Mouse (Mus musculus): Measurements from ENCODE around the gene Prlr. TPM values are rescaled to one million over a fixed set of nuclear protein-coding genes. Genes with fewer than 3 reads are reported as not detected.

The Prlr gene
- polyA plus RNA-seq, 1 experiment from 2014 or later, result 0.33 TPM

GRCm38 (mm10) chr15:10375404-10375803, 198.4 kb downstream of the Prlr start:
- WGBS, result 37% methylated on average over 3 of the region's 3 CpGs
- Histone ChIP-seq H3K27me3 (replicated peaks; ENCODE audit: control insufficient read depth, insufficient read depth, low read length) (no peaks in the 10 kb centered on the region), H3K36me3 (ENCODE audit: control insufficient read depth, insufficient read depth, low read length) (no peaks in the 10 kb centered on the region), H3K4me3 (ENCODE audit: low read depth, low read length) (no peak overlapping the region), H3K27ac (ENCODE audit: low read depth, low read length) (no peak overlapping the region), H3K9ac (ENCODE audit: low read depth, low read length) (no peak overlapping the region), H3K4me1 (replicated peaks; ENCODE audit: control insufficient read depth, insufficient read depth, low read length) (no peaks in the 10 kb centered on the region), H3K4me2 (no peak overlapping the region), H3K9me3 (ENCODE audit: control insufficient read depth, low read length) (no peaks in the 10 kb centered on the region)
- ATAC-seq (replicated peaks; ENCODE audit: low FRiP score) (no peak), DNase-seq (ENCODE audit: low spot score) (no peak)

GRCm38 (mm10) chr15:10378338-10378959, 201.4 kb downstream of the Prlr start:
- 76% methylated on average over 4 of the region's 4 CpGs for WGBS

GRCm38 (mm10) chr15:10379757-10380458, 202.9 kb downstream of the Prlr start:
- H3K4me2 ChIP-seq, result no peak overlapping the region
- H3K27me3 ChIP-seq (replicated peaks; ENCODE audit: control insufficient read depth, insufficient read depth, low read length), result no peaks in the 10 kb centered on the region
- no peak overlapping the region for H3K4me3 ChIP-seq (ENCODE audit: low read depth, low read length)
- H3K4me1 ChIP-seq (replicated peaks; ENCODE audit: control insufficient read depth, insufficient read depth, low read length), result no peaks in the 10 kb centered on the region
- 83% methylated on average over 3 of the region's 3 CpGs for WGBS
- no peaks in the 10 kb centered on the region for H3K9me3 ChIP-seq (ENCODE audit: control insufficient read depth, low read length)
- no peak overlapping the region for H3K27ac ChIP-seq (ENCODE audit: low read depth, low read length)
- ATAC-seq (replicated peaks; ENCODE audit: low FRiP score) (no peak), DNase-seq (ENCODE audit: low spot score) (no peak)
- no peaks in the 10 kb centered on the region for H3K36me3 ChIP-seq (ENCODE audit: control insufficient read depth, insufficient read depth, low read length)
- no peak overlapping the region for H3K9ac ChIP-seq (ENCODE audit: low read depth, low read length)

More at GRCm38 (mm10) chr15:10378338-10378959, 201.4 kb downstream of the Prlr start:
- no peaks in the 10 kb centered on the region for H3K27me3 ChIP-seq (replicated peaks; ENCODE audit: control insufficient read depth, insufficient read depth, low read length)
- H3K9me3 ChIP-seq (ENCODE audit: control insufficient read depth, low read length), result no peaks in the 10 kb centered on the region
- no peak overlapping the region for H3K27ac ChIP-seq (ENCODE audit: low read depth, low read length)
- DNase-seq (ENCODE audit: low spot score) (no peak), ATAC-seq (replicated peaks; ENCODE audit: low FRiP score) (no peak)
- no peaks in the 10 kb centered on the region for H3K4me1 ChIP-seq (replicated peaks; ENCODE audit: control insufficient read depth, insufficient read depth, low read length)
- no peak overlapping the region for H3K9ac ChIP-seq (ENCODE audit: low read depth, low read length)
- H3K4me2 ChIP-seq, result no peak overlapping the region
- H3K4me3 ChIP-seq (ENCODE audit: low read depth, low read length), result no peak overlapping the region
- no peaks in the 10 kb centered on the region for H3K36me3 ChIP-seq (ENCODE audit: control insufficient read depth, insufficient read depth, low read length)

- WGBS, result 73% methylated on average over 2 of the region's 2 CpGs
- ATAC-seq (replicated peaks; ENCODE audit: low FRiP score), result no peak
Measured at GRCm38 (mm10) chr15:10387263-10387662, 210.2 kb downstream of the Prlr start.

More at GRCm38 (mm10) chr15:10387263-10387662, 210.2 kb downstream of the Prlr start:
- H3K36me3 ChIP-seq (ENCODE audit: control insufficient read depth, insufficient read depth, low read length), result no peaks in the 10 kb centered on the region
- no peak overlapping the region for H3K4me3 ChIP-seq (ENCODE audit: low read depth, low read length)
- H3K27me3 ChIP-seq (replicated peaks; ENCODE audit: control insufficient read depth, insufficient read depth, low read length), result no peaks in the 10 kb centered on the region
- no peaks in the 10 kb centered on the region for H3K9me3 ChIP-seq (ENCODE audit: control insufficient read depth, low read length)
- H3K27ac ChIP-seq (ENCODE audit: low read depth, low read length), result no peak overlapping the region
- no peak for DNase-seq (ENCODE audit: low spot score)
- no peaks in the 10 kb centered on the region for H3K4me1 ChIP-seq (replicated peaks; ENCODE audit: control insufficient read depth, insufficient read depth, low read length)
- no peak overlapping the region for H3K4me2 ChIP-seq
- H3K9ac ChIP-seq (ENCODE audit: low read depth, low read length), result no peak overlapping the region

Other genes with a start within 250 kb of the Prlr start
- not detected in 2 replicates for gene Gm21973, start 148.1 kb downstream of the Prlr start, polyA plus RNA-seq (2014; fragmentation: Nextera tagmentation; extraction: Ambion mirVana)
- gene Agxt2, start 181.3 kb downstream of the Prlr start, polyA plus RNA-seq (2014; fragmentation: Nextera tagmentation; extraction: Ambion mirVana), result 4.3 and 5.6 TPM in 2 replicates

Measured in liver, embryonic 11.5 days (tissue).